Mouse (Mus musculus) retina, adult 2 months (tissue): ENCODE measurements around the gene Gm9945.

Experiments used
- DNase-seq: peaks from one replicate; pipeline ENCODE4 v3.0.0-alpha.2; 2012; ENCODE audit warnings: low read depth, low spot score

Gene Gm9945

GRCm38 (mm10) chr11:53493243-53493955, 13.4 kb downstream of the Gm9945 start:
- no peak for DNase-seq

- DNase-seq, result no peak
These were observed 15.5 kb downstream of the Gm9945 start for GRCm38 (mm10) chr11:53495417-53495816.

DNA sequence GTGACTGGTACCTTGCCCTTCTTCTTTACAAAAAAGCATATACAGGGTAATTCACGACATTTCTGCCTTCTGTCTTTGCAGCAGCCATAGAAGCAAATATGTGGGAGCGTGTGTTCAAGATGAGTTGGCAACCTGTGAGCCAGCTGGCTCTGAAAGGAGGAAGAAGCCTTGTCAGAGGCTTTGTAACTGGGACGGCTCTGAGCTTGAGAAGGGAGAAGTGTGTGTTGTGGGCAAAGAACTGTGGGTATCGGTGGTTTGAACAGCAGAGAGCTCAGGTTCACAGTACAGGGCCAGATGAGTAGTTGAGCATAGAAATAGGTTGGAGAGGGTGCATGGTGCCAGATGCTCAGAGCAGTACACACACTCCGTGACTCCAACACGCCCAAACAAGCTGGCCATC, 17.0 kb downstream of the Gm9945 start:
- no peak for DNase-seq

GRCm38 (mm10) chr11:53500569-53500968, 20.6 kb downstream of the Gm9945 start:
- no peak for DNase-seq

GRCm38 (mm10) chr11:53502039-53502765, 22.2 kb downstream of the Gm9945 start:
- DNase-seq, result no peak

- no peak for DNase-seq
These were observed 23.8 kb downstream of the Gm9945 start for GRCm38 (mm10) chr11:53503738-53504137.

- no peak for DNase-seq
These were observed 24.4 kb downstream of the Gm9945 start for GRCm38 (mm10) chr11:53504376-53504775.

GRCm38 (mm10) chr11:53505026-53505663, 25.2 kb downstream of the Gm9945 start:
- DNase-seq, result no peak

DNA sequence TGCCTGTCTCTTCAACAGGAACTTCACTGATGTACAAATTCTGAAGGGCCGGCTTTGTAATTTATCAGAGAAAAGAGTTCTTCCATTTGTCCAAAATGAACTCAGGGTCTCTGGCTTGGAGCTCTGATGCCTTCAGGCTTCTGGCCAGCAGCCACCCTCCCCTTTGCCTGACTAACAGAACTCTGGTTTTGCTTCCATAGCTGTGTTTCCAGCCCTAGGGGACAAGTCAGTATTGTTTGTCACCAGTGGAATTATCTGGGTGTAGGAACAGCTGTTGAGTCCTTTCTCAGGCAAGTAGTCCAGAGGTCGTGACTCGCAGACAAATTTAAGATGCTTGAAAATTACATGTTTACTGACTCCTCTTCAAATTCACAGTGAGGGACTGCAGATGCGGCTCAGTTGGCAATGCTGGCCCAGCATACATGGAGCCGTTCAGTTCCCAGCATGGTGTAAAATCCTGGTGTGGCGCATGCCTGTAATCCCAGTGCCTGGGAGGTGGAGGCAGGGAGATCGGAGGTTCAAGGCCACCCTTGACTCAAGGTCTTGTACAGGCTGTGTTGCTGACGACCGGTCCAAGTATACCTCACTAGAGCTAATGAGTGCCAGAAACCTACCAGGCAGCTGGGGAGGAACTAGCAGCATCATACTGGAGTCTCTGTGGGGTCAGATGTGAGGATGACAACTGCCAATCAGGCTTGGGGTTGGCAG, 27.3 kb downstream of the Gm9945 start:
- DNase-seq, result no peak

DNA sequence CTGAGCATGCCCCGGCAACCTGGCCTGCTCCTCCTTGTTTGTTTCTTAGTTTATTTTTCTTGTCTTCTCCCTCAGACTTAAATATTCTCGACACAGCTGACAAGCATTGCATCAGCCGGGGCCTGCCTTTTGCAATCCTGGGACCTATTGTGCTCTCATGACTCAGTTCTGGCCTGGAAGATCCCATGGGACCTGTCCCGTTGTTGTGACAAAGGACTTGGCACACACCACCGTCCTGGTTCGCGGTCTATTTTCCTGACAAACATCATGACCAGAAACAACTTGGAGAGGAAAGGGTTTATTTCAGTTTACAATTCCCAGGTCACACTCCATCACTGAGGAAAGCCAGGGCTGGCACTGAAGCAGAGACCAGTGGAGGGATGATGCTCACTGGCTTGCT, 28.2 kb downstream of the Gm9945 start:
- DNase-seq, result no peak

DNA sequence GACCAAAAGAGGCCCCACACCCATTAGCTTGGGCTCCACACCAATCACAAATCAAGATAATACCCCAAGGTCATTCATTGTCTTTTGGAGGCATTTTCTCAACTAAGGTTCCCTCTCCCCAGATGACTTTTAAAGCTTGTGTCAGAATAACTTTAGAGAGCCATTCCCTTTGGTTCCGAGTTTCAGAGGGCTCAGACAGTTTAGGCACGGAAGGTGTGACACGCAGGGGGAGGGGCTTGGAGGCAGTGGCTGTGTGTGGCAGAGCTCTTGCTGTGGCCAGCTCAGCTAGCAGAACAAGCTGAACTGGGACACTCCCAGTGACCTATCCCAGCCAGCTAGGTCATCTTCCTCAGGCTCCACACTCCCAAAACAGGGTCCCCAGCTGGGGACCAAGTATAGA, 28.6 kb downstream of the Gm9945 start:
- no peak for DNase-seq

- no peak for DNase-seq
These were observed 30.4 kb downstream of the Gm9945 start for GRCm38 (mm10) chr11:53510351-53510750.

- no peak for DNase-seq
These were observed 37.0 kb downstream of the Gm9945 start for GRCm38 (mm10) chr11:53516775-53517627.

GRCm38 (mm10) chr11:53518759-53519158, 38.8 kb downstream of the Gm9945 start:
- DNase-seq, result no peak

DNA sequence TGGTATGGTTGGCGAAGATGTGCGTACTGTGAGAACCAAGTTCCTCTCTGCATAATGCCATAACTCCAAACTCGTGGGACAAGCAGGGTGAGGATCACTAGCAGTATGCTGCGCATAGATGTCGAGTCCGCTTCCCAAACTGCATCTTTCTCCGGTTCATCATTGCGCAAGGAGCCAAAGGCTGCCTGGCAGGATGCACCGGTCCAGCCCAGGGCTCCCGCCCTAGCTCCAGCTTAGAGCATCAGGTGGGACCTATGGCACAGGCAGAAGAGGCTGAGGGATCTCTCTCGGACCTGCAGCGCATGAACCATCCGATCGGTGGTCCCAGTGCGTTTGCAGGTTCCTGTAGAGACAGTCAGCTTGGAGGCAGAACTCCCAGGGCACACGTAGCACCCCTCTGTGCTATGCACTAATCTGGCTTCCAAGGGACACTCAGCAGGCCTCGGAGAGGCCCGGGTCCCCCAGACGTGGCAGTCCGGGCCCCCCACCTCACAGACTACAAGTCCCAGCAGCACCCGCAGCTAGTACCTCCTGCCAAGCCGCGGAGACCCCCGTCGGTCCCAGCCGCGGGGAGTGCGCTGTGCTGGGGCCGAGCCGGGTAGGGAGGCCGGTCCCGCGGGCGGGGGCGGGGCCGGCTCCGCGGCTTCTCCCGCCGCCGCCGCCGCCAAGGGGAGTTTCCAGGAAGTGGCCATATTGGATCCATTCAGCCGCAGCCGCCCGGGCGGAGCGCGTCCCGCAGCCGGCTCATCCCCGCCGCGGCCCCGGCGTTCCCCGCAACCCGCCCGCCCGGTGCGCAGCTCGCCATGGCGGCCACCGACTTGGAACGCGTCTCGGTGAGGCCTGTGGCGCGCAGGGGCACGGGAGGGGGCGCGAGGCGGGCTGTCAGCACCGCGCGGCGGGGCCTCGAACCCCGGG, 39.5 kb downstream of the Gm9945 start, which contains the start of gene Sept8:
Gene Sept8 (plus strand): TSS at position 51 of the 915 bp plus-strand sequence.
- DNase-seq, result no peak

- DNase-seq, result no peak
These were observed 40.4 kb downstream of the Gm9945 start for GRCm38 (mm10) chr11:53520122-53520978.

DNA sequence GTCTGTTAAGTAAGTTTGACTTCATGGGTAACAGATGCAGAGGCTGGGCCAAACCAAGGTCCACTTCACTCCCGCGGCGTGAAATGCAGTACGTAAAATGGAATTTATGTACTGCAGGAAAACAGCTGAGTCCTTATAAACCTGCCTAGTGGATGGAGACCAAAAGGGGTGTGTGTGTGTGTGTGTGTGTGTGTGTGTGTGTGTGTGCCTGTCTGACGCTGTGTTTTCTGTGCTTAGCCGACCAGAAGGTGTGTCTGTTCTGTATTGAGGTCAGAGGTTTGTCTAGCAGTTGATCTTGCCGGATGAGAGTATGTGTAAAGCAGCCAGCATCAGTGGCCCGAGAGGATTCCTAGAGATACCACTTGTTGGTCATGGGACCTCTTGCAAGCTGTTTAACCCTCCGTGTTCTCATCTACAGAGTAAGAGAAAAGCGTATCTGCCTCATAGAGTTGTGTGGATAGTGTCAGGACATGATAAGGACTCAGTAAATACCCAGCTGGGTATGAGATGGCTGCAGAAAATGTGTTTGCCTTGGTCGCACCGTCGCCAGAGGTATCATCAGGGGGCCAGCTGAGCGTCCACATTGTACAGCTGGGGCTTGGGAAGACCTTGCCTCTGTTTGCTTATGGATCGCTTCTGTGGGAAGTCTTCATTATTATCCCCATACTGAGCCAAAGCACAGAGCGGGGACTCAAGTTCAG, 41.3 kb downstream of the Gm9945 start:
- DNase-seq, result no peak

DNA sequence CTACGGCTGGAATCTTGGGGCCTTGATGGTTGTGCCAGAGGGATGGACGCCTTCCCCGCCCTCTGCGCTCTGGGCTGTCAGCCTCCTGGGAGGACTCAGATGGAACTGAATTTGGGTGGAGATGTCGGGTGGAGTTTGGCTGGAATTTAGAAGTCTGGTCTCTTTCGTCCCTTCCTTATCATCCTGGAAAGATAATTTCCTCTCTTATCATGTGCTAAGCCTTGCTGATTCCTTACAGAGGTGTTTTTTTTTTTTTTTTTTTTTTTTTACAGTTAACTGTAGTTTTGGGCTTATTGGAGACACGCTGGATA, 41.8 kb downstream of the Gm9945 start:
- no peak for DNase-seq

- DNase-seq, result no peak
These were observed 42.4 kb downstream of the Gm9945 start for GRCm38 (mm10) chr11:53522362-53522761.
